Mouse (Mus musculus) lung, postnatal 0 days (tissue): ENCODE data around the gene Zfp36l1. TPM values are rescaled to one million over a fixed set of nuclear protein-coding genes. Genes with fewer than 3 reads are reported as not detected.

ENCODE experiments used
- ATAC-seq: fragments of 200-750 bp; cut with Nextera tagmentation; 2 replicates; pipeline ENCODE4 v1.8.0; 2017; ENCODE audit warnings: moderate library complexity
- DNase-seq: peaks from one replicate; pipeline ENCODE4 v3.0.0-alpha.2; 2016; ENCODE audit warnings: low spot score
- H3K27ac ChIP-seq: fragments of 300-500 bp; sonication (generic); 2 replicates; pipeline ENCODE4 v1.5.1; 2014; ENCODE audit warnings: antibody characterized with exemption, mild to moderate bottlenecking, low read length, mixed read lengths
- H3K27me3 ChIP-seq: fragments of 300-500 bp; sonication (generic); replicated peaks from 2 replicates; pipeline ENCODE4 v1.6.1; 2014; ENCODE audit warnings: low read length, mixed read lengths; ENCODE audit not compliant: insufficient read depth
- H3K36me3 ChIP-seq: fragments of 300-500 bp; sonication (generic); 2 replicates; pipeline ENCODE4 v1.6.1; 2014; ENCODE audit warnings: low read length, mixed read lengths; ENCODE audit not compliant: insufficient read depth
- H3K4me1 ChIP-seq: fragments of 300-500 bp; sonication (generic); 2 replicates; pipeline ENCODE4 v1.6.1; 2014; ENCODE audit warnings: antibody characterized with exemption, low read depth, low read length, mixed read lengths; ENCODE audit not compliant: insufficient read depth
- H3K4me2 ChIP-seq: fragments of 300-500 bp; sonication (generic); replicated peaks from 2 replicates; pipeline ENCODE4 v1.6.1; 2014; ENCODE audit warnings: low read depth, mild to moderate bottlenecking, low read length, moderate library complexity, mixed read lengths
- H3K4me3 ChIP-seq: fragments of 300-500 bp; sonication (generic); 2 replicates; pipeline ENCODE4 v1.5.1; 2014; ENCODE audit warnings: low read depth, low read length
- H3K9ac ChIP-seq: fragments of 300-500 bp; sonication (generic); replicated peaks from 2 replicates; pipeline ENCODE4 v1.6.1; 2014; ENCODE audit warnings: low read depth, mild to moderate bottlenecking
- H3K9me3 ChIP-seq: fragments of 300-500 bp; sonication (generic); 2 replicates; pipeline ENCODE4 v1.6.1; 2016; ENCODE audit warnings: low read length, mixed read lengths
- CTCF ChIP-seq: IDR thresholded peaks from 2 replicates; pipeline ENCODE4 v1.5.1; 2016; ENCODE audit warnings: antibody characterized with exemption, mild to moderate bottlenecking
- EP300 ChIP-seq: IDR thresholded peaks from 2 replicates; pipeline ENCODE4 v1.6.1; 2016; ENCODE audit warnings: antibody characterized with exemption, mild to moderate bottlenecking, control low read depth
- WGBS: fragments of 180-500 bp; shearing (Covaris S2); extraction: QIAGEN DNeasy Blood & Tissue Kit; methylation state at CpG from one replicate; pipeline ENCODE4 v1.1.7; 2014; 5-methylcytosine and 5-hydroxymethylcytosine counted together
- polyA plus RNA-seq: library from polyadenylated mRNA; unstranded; fragments of >200 nt; fragmentation: Nextera tagmentation; extraction: Ambion mirVana; gene quantifications from 2 replicates; pipeline ENCODE4 v1.2.1, GENCODE M21; 2015

The Zfp36l1 gene
- polyA plus RNA-seq, 1 experiment from 2014 or later = 123 TPM

DNA sequence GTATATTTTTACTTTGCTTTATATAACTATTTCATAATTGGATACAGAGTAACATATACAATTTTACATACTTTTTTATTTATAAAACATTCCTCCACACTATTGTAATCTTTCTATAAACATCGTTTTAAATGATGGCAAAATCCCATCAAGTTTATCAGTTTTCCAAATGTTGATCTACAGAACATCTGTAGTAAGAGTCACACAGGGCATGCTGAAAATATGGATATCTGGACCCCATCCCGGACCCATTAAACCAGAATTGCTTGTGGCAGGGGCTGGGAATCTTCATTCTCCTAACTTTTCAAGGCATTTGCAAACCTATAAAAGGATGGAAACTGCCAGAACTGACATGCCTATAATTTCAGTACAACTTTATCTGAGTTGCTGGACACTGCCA is 38.5 kb downstream of the Zfp36l1 start:
- Histone ChIP-seq H3K9me3 (no peaks in the 10 kb centered on the region), H3K4me1 (no peaks in the 10 kb centered on the region), H3K36me3 (no peaks in the 10 kb centered on the region), H3K27me3 (no peaks in the 10 kb centered on the region), H3K9ac (no peak overlapping the region), H3K27ac (no peak overlapping the region), H3K4me3 (no peak overlapping the region), H3K4me2 (no peak overlapping the region)
- DNase-seq = no peak
- TF ChIP-seq EP300 (no peak), CTCF (no peak)
- no peak for ATAC-seq
- WGBS = 42% methylated on average over 2 of the region's 2 CpGs

- Histone ChIP-seq H3K27ac (no peak overlapping the region), H3K36me3 (no peaks in the 10 kb centered on the region), H3K4me2 (no peak overlapping the region), H3K27me3 (no peaks in the 10 kb centered on the region), H3K4me3 (no peak overlapping the region), H3K9me3 (no peaks in the 10 kb centered on the region), H3K9ac (no peak overlapping the region), H3K4me1 (no peaks in the 10 kb centered on the region)
- no peak for TF ChIP-seq EP300
- ATAC-seq (no peak), DNase-seq (no peak)
- 73% methylated on average over 8 of the region's 8 CpGs for WGBS
Observed at GRCm38 (mm10) chr12:80070534-80071287, 42.1 kb downstream of the Zfp36l1 start.

DNA sequence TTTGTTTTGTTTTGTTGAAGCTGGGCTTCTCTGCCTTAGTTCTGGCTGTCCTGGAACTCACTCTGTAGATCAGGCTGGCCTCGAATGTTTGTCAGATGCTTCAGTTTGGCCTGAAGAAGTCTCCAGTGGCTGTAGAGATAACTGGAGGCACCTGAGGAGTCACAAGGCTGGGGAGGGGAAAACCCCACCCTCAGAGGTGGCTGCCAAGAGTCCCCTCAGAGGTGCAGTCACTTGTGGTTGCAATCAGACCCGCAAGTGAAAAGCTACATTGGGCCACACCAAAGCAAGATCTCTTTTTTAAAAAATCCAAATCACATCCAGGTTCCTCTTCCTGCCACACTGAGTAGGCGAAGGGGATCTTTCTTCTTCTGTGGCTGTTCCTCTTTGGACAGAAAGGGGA is 43.8 kb downstream of the Zfp36l1 start:
- TF ChIP-seq EP300 (no peak), CTCF (no peak)
- Histone ChIP-seq H3K4me3 (no peak overlapping the region), H3K4me1 (no peaks in the 10 kb centered on the region; the same call in 1 of the 2 replicates), H3K27ac (no peak overlapping the region), H3K36me3 (no peaks in the 10 kb centered on the region), H3K4me2 (no peak overlapping the region), H3K9ac (no peak overlapping the region), H3K9me3 (no peaks in the 10 kb centered on the region), H3K27me3 (no peaks in the 10 kb centered on the region)
- DNase-seq = no peak
- ATAC-seq = no peak
- WGBS = 68% methylated on average over 3 of the region's 3 CpGs

DNA sequence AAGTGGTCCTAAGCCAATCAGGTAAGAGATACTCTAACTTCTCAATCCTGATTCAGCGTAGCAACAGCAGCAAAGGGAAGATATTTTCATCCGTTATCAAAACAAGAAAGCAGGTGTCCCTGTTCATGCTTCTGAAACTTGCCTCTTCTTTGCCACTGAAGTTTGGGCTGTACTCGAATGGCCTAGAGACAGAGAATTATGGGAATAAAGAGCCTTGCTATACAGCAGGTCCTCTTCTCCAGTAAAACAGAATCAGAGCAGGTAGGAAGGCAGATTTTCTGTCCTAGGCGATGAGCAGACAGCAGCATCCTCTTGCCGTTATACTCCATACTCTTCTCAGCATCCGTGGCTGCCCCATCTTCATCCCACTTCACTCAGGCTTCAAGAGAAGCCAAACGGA is 44.8 kb downstream of the Zfp36l1 start:
- H3K4me2 ChIP-seq = no peak overlapping the region
- 84% methylated on average over 7 of the region's 7 CpGs for WGBS
- H3K36me3 ChIP-seq = no peaks in the 10 kb centered on the region
- H3K9me3 ChIP-seq = no peaks in the 10 kb centered on the region
- no peak for TF ChIP-seq EP300
- no peak for TF ChIP-seq CTCF
- no peak for ATAC-seq
- no peak overlapping the region for H3K27ac ChIP-seq
- DNase-seq = no peak
- H3K27me3 ChIP-seq = no peaks in the 10 kb centered on the region
- no peak overlapping the region for H3K9ac ChIP-seq
- no peak overlapping the region for H3K4me3 ChIP-seq
- H3K4me1 ChIP-seq = peaks cover under 1% of the 10 kb centered on the region

GRCm38 (mm10) chr12:80065049-80065448 is 47.8 kb downstream of the Zfp36l1 start:
- Histone ChIP-seq H3K9me3 (no peaks in the 10 kb centered on the region), H3K4me2 (no peak overlapping the region), H3K27ac (no peak overlapping the region), H3K4me3 (no peak overlapping the region), H3K36me3 (no peaks in the 10 kb centered on the region), H3K9ac (no peak overlapping the region), H3K27me3 (no peaks in the 10 kb centered on the region), H3K4me1 (peaks cover 15% of the 10 kb centered on the region)
- WGBS = 78% methylated on average over 8 of the region's 8 CpGs
- peak; percentile 35 for DNase-seq
- ATAC-seq = no peak
- TF ChIP-seq CTCF (no peak), EP300 (no peak)

DNA sequence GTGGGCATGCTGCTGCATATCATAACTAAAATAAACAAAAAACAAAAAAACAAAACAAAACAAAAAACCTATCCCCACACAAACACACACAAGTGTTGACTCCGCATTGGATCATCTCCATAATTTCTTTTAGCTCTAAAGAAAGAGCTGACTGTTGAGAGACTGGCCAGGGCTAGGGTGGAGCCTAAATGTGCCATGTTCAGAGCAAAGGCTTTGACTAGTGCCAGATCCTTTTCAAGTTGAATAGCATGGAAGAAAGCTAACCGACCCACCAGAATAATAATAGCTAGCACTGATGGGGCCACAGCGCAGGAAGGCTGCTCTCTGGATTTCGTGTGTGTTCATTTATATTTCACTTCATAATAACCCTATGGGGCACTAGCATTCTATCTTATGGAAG is 48.5 kb downstream of the Zfp36l1 start:
- Histone ChIP-seq H3K27me3 (no peaks in the 10 kb centered on the region), H3K4me2 (no peak overlapping the region), H3K4me3 (no peak overlapping the region), H3K9ac (no peak overlapping the region), H3K9me3 (no peaks in the 10 kb centered on the region), H3K36me3 (no peaks in the 10 kb centered on the region), H3K27ac (peak overlapping the region; percentile 2; the same call in 1 of the 2 replicates), H3K4me1 (peaks cover 20% of the 10 kb centered on the region)
- TF ChIP-seq CTCF (no peak), EP300 (no peak)
- WGBS = 76% methylated on average over 4 of the region's 4 CpGs
- DNase-seq (no peak), ATAC-seq (no peak)
